Mouse (Mus musculus) forebrain, embryonic 11.5 days (tissue): ENCODE data around the gene Ubox5. TPM values are rescaled to one million over a fixed set of nuclear protein-coding genes. Genes with fewer than 3 reads are reported as not detected.

ENCODE experiments used
- ATAC-seq: fragments of 200-750 bp; cut with Nextera tagmentation; replicated peaks from 2 replicates; pipeline ENCODE4 v1.8.0; 2017; ENCODE audit warnings: moderate TSS enrichment; ENCODE audit not compliant: low FRiP score
- DNase-seq: peaks from one replicate; pipeline ENCODE4 v3.0.0-alpha.2; 2017; ENCODE audit warnings: low spot score
- H3K27ac ChIP-seq: fragments of 300-500 bp; sonication (generic); 2 replicates; pipeline ENCODE4 v1.5.1; 2014; ENCODE audit warnings: low read depth, low read length
- H3K27me3 ChIP-seq: fragments of 300-500 bp; sonication (generic); 2 replicates; pipeline ENCODE4 v1.6.1; 2014; ENCODE audit warnings: mild to moderate bottlenecking, low read length, mixed read lengths; ENCODE audit not compliant: control insufficient read depth, insufficient read depth
- H3K36me3 ChIP-seq: fragments of 300-500 bp; sonication (generic); 2 replicates; pipeline ENCODE4 v1.6.1; 2014; ENCODE audit warnings: mild to moderate bottlenecking, low read length, moderate library complexity, mixed read lengths; ENCODE audit not compliant: control insufficient read depth, insufficient read depth
- H3K4me1 ChIP-seq: fragments of 300-500 bp; sonication (generic); replicated peaks from 2 replicates; pipeline ENCODE4 v1.6.1; 2014; ENCODE audit warnings: low read length, mixed read lengths; ENCODE audit not compliant: control insufficient read depth, insufficient read depth
- H3K4me2 ChIP-seq: fragments of 300-500 bp; sonication (generic); 2 replicates; pipeline ENCODE4 v1.6.1; 2014; ENCODE audit warnings: low read depth, mild to moderate bottlenecking, low read length, moderate library complexity, mixed read lengths; ENCODE audit not compliant: severe bottlenecking
- H3K4me3 ChIP-seq: fragments of 300-500 bp; sonication (generic); 2 replicates; pipeline ENCODE4 v1.5.1; 2014; ENCODE audit warnings: low read depth, low read length
- H3K9ac ChIP-seq: fragments of 300-500 bp; sonication (generic); 2 replicates; pipeline ENCODE4 v1.6.1; 2014; ENCODE audit warnings: low read length
- H3K9me3 ChIP-seq: fragments of 300-500 bp; sonication (generic); 2 replicates; pipeline ENCODE4 v1.6.1; 2016; ENCODE audit warnings: low read length, mixed read lengths; ENCODE audit not compliant: control insufficient read depth
- WGBS: fragments of 180-500 bp; shearing (Covaris S2); extraction: QIAGEN DNeasy Blood & Tissue Kit; methylation state at CpG from one replicate; pipeline ENCODE4 v1.1.7; 2014; 5-methylcytosine and 5-hydroxymethylcytosine counted together
- polyA plus RNA-seq: library from polyadenylated mRNA; unstranded; fragments of >200 nt; fragmentation: Nextera tagmentation; extraction: Ambion mirVana; gene quantifications from 2 replicates; pipeline ENCODE4 v1.2.1, GENCODE M21; 2014

Ubox5 gene
- polyA plus RNA-seq = 17.8 and 21.5 TPM in 2 replicates

DNA sequence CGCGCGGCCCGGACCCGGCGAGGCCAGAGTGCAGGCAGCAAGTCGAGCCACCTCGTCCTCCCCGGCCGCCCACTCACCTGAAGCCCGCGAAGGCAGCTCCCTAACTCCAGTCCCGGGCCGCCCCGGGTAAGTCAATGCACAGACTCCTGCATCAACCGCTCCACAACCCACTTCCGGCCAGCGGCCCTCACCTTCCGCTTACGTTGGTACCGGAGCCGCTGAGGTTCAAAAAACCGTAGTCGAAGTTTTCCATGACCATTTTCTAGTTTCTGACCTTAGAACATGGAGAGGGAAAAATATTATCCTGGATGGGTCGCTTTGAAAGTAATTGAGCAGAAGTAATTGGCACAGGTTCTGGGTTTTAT is at the start of gene Ubox5, which contains the start of gene Fastkd5:
Gene Ubox5 (minus strand): TSS at position 200 of the 365 bp plus-strand sequence.
Gene Fastkd5 (minus strand): TSS at position 189 of the 365 bp plus-strand sequence.
- H3K9me3 ChIP-seq = no peaks in the 10 kb centered on the region
- H3K4me3 ChIP-seq = peak within 1 kb of the TSS; percentile 99
- peak within 1 kb of the TSS; percentile 81 for H3K4me2 ChIP-seq
- peak within 1 kb of the TSS; percentile 50; the same call in 1 of the 2 replicates for H3K27ac ChIP-seq
- peaks cover 4% of the 10 kb centered on the region; the same call in 1 of the 2 replicates for H3K36me3 ChIP-seq
- peaks cover 18% of the 10 kb centered on the region for H3K4me1 ChIP-seq
- peak; percentile 80 for ATAC-seq
- peak within 1 kb of the TSS; percentile 92 for H3K9ac ChIP-seq
- DNase-seq = peak; percentile 88
- peaks cover 9% of the 10 kb centered on the region for H3K27me3 ChIP-seq
- 1% methylated on average over 22 of the region's 25 CpGs for WGBS

DNA sequence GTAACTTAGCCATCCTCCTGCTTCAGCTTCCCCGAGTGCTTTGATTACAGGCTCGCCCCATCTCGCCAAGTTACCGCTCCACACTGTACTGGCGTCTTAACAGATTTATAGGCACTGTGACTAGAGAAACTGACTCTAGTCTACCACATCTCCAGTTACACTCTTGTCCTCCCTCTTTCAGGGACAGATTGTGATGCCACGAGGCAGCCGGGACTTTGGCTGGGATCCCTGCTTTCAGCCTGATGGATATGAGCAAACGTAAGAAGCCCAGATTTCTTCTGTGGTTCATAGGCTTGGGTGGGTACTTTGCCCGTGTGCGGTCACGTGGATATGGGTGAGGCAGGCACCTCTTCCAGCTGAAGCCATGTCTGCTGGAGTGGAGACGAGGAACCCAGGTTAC is 49.3 kb upstream of the Ubox5 start:
- no peak overlapping the region for H3K9ac ChIP-seq
- no peak overlapping the region for H3K4me2 ChIP-seq
- H3K27me3 ChIP-seq = no peaks in the 10 kb centered on the region
- no peaks in the 10 kb centered on the region for H3K4me1 ChIP-seq
- H3K4me3 ChIP-seq = no peak overlapping the region
- no peak for DNase-seq
- H3K27ac ChIP-seq = no peak overlapping the region
- H3K36me3 ChIP-seq = peaks cover 16% of the 10 kb centered on the region; the same call in 1 of the 2 replicates
- H3K9me3 ChIP-seq = no peaks in the 10 kb centered on the region
- WGBS = 97% methylated on average over 12 of the region's 12 CpGs
- ATAC-seq = no peak

DNA sequence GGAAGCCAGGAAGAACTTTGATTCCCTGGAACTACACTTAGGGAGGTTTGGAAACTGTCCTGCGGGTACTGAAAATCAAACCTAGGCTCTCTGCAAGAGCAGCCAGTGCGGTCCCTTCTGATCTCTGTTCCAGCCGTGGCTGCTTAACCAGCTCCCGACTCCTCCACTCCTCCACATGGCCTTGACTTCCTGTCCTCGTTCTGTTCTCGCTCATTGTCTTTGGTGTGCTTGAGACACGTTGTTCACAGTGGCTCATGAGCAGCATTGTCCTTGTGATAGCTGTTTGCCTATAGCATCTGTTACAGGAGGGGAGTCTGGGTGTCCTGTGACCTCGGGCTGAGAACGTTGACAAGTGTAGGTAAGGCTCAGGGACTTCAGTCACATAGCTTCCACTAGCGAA is 47.4 kb upstream of the Ubox5 start:
- no peaks in the 10 kb centered on the region for H3K27me3 ChIP-seq
- no peaks in the 10 kb centered on the region for H3K4me1 ChIP-seq
- H3K9me3 ChIP-seq = no peaks in the 10 kb centered on the region
- DNase-seq (no peak), ATAC-seq (no peak)
- H3K9ac ChIP-seq = no peak overlapping the region
- peaks cover 24% of the 10 kb centered on the region; the same call in 1 of the 2 replicates for H3K36me3 ChIP-seq
- WGBS = 93% methylated on average over 10 of the region's 10 CpGs
- H3K4me3 ChIP-seq = no peak overlapping the region
- no peak overlapping the region for H3K27ac ChIP-seq
- no peak overlapping the region for H3K4me2 ChIP-seq

DNA sequence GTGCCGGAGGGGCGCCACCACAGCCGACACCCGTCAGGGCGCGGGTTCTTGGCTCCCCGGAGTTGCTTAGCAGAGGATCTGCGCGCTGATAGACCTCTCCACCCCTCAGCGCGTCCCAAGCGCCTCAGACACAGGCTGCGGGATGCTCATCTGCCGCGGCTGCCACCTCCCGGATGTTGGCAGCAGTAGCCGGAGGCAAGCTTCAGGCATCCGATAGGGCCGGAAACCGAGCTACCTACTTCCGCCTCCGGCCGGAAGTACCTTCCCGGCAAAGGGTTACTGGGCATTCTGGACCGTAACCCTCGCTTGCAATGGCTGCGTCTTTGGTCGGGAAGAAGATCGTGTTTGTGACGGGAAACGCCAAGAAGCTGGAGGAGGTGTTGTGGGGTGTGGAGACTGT is 37.7 kb upstream of the Ubox5 start, which contains the start of gene Itpa:
Gene Itpa (plus strand): TSS at position 52 of the 400 bp plus-strand sequence.
- H3K4me2 ChIP-seq = peak within 1 kb of the TSS; percentile 89
- H3K27ac ChIP-seq = peak within 1 kb of the TSS; percentile 79
- H3K36me3 ChIP-seq = peaks cover 3% of the 10 kb centered on the region; the same call in 1 of the 2 replicates
- no peaks in the 10 kb centered on the region for H3K9me3 ChIP-seq
- peaks cover 10% of the 10 kb centered on the region for H3K4me1 ChIP-seq
- ATAC-seq (peak; percentile 68), DNase-seq (peak; percentile 93)
- under 1% methylated on average over 31 of the region's 31 CpGs for WGBS
- no peaks in the 10 kb centered on the region for H3K27me3 ChIP-seq
- peak within 1 kb of the TSS; percentile 75 for H3K9ac ChIP-seq
- peak within 1 kb of the TSS; percentile 72 for H3K4me3 ChIP-seq

DNA sequence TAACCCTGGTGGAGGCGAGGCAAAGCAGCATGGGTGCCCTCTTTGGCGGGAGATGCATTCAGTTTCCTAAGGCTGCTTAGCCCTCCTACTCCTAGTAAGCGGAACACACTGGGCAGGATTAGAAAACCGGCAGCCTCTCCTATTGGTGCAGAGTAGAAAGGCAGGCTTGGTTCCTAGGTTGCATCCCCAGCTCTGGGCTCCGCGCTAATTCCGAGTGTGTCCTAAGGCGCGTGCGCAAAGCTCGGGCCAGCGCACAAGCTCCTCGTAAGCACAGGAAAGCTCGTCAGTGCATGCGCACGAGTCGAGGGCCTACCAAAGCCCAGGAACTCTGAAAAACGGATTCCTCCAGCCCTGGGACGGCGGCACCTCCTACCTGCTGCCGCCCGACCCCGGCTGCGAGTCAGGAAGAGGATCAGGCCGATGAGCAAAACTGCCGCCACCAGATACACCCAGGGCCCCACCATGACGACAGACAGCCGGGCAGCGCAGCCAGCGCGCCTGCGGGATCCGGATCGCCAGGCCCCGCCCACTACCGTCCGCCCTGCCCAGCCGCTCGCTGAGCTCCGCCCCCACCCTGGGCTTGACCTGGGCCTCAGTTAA is 34.4 kb upstream of the Ubox5 start, which contains the start of gene Ddrgk1:
Gene Ddrgk1 (minus strand): TSS at position 558 of the 600 bp plus-strand sequence.
- H3K4me3 ChIP-seq = peak within 1 kb of the TSS; percentile 58
- H3K9me3 ChIP-seq = no peaks in the 10 kb centered on the region
- no peaks in the 10 kb centered on the region; the same call in 1 of the 2 replicates for H3K36me3 ChIP-seq
- H3K4me2 ChIP-seq = peak within 1 kb of the TSS; percentile 77
- peak; percentile 95 for ATAC-seq
- H3K27ac ChIP-seq = peak within 1 kb of the TSS; percentile 96
- peak; percentile 94 for DNase-seq
- under 1% methylated on average over 40 of the region's 40 CpGs for WGBS
- peak within 1 kb of the TSS; percentile 86 for H3K9ac ChIP-seq
- no peaks in the 10 kb centered on the region for H3K27me3 ChIP-seq
- peaks cover 10% of the 10 kb centered on the region for H3K4me1 ChIP-seq

DNA sequence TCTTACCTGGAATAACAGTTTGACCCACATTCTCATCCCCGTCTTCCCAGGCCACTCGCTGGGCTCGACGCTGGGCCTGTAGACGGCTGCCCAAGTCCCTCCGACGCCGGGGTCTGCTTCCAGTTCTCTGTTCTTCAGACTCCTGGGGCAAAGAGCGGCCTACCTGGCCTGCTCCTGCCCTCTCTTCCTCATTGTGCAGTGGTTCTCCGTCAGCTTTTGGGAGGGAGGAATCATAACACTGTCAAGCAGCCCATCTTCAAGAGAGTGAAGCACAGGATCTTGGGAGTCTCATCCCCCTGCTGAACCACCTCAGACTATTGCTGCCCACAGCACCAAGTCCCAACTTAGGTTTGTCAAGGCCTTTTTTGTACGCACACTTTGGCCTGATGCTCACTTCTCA is 33.5 kb upstream of the Ubox5 start:
- Histone ChIP-seq H3K4me1 (peaks cover 10% of the 10 kb centered on the region), H3K9ac (peak overlapping the region; percentile 86; the same call in 1 of the 2 replicates), H3K4me3 (peak overlapping the region; percentile 58; the same call in 1 of the 2 replicates), H3K27me3 (no peaks in the 10 kb centered on the region), H3K27ac (no peak overlapping the region), H3K9me3 (no peaks in the 10 kb centered on the region), H3K36me3 (no peaks in the 10 kb centered on the region; the same call in 1 of the 2 replicates), H3K4me2 (peak overlapping the region; percentile 77; the same call in 1 of the 2 replicates)
- no peak for DNase-seq
- ATAC-seq = no peak
- WGBS = 91% methylated on average over 11 of the region's 11 CpGs

DNA sequence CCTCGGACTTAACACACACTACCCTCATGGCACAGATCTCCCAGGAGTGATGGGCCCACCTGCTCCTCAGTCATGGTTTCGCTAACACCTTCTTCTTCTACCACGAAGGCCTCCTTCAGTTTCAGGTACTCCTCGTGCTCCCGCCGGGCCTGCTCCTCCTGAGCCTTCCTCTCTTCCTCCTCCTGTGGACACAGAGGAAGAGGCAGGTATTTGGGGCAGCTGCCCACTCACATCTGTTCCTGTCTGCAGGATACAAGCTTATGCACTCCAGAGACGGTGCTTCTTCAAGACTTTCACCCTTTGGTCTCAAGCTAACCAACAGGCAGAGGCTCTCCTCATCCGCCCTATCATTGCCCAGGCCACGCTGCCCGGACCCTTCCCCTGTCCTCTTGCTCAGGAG is 28.7 kb upstream of the Ubox5 start:
- Histone ChIP-seq H3K27ac (no peak overlapping the region), H3K36me3 (no peaks in the 10 kb centered on the region; the same call in 1 of the 2 replicates), H3K27me3 (no peaks in the 10 kb centered on the region), H3K4me2 (no peak overlapping the region), H3K4me3 (no peak overlapping the region), H3K9me3 (no peaks in the 10 kb centered on the region), H3K9ac (no peak overlapping the region), H3K4me1 (peaks cover 3% of the 10 kb centered on the region)
- DNase-seq = no peak
- ATAC-seq = no peak
- WGBS = 94% methylated on average over 10 of the region's 10 CpGs

DNA sequence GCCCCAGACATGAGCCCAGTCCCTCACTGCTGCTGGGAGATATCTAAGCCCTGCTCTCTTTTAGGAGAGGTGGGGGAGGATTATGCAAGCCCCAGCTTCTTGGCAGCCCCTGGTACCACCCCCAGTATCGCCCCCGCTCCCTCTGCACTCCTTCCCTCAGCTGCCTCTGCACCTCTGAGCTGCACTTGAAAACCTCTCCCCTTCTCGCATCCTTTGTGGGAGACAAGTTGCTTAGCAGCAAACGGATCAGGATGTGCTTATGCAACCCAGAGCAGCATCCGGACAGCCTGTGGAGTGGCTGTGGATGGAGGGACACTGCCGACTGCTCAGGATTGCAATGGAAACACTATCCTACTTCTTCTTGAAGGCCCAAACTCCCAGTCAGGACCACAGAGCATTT is 27.7 kb upstream of the Ubox5 start:
- whole genome bisulfite sequencing = 88% methylated on average over 6 of the region's 6 CpGs
- no peak for DNase-seq
- Histone ChIP-seq H3K4me3 (no peak overlapping the region), H3K27me3 (no peaks in the 10 kb centered on the region), H3K27ac (no peak overlapping the region), H3K9me3 (no peaks in the 10 kb centered on the region), H3K4me2 (no peak overlapping the region), H3K4me1 (no peaks in the 10 kb centered on the region), H3K36me3 (no peaks in the 10 kb centered on the region; the same call in 1 of the 2 replicates), H3K9ac (no peak overlapping the region)
- no peak for ATAC-seq
